Mouse (Mus musculus) small intestine, adult 2 months (tissue): ENCODE data around the gene Por.

Experiments
- CTCF ChIP-seq: fragments of 200-500 bp; IDR thresholded peaks from 2 replicates; pipeline ENCODE4 v1.5.1; 2012; ENCODE audit warnings: low read depth, mild to moderate bottlenecking, control low read depth, inconsistent platforms, low read length, moderate library complexity, mixed read lengths; ENCODE audit not compliant: insufficient replicate concordance, insufficient read length; ENCODE audit errors: extremely low read depth
- POLR2A ChIP-seq: fragments of 200-500 bp; IDR thresholded peaks from 2 replicates; pipeline ENCODE4 v1.6.1; 2012; ENCODE audit warnings: low read depth, mild to moderate bottlenecking, control low read depth, inconsistent platforms, low read length, moderate library complexity

GRCm38 (mm10) chr5:135723165-135723751 lies 53.4 kb downstream of the Por start:
- TF ChIP-seq CTCF (no peak), POLR2A (no peak)
